Mouse (Mus musculus) lung, postnatal 4 days (tissue): ENCODE measurements at regions not wholly inside any gene's neighbourhood (a gene's known extent, or its start where the extent isn't known, plus 50 kb on each side); places are given as distances from the start of the nearest gene placed in this dataset.

ENCODE experiments used
- DNase-seq, 2 experiments: peaks; one replicate each; pipeline ENCODE4 v3.0.0; 2021

DNA sequence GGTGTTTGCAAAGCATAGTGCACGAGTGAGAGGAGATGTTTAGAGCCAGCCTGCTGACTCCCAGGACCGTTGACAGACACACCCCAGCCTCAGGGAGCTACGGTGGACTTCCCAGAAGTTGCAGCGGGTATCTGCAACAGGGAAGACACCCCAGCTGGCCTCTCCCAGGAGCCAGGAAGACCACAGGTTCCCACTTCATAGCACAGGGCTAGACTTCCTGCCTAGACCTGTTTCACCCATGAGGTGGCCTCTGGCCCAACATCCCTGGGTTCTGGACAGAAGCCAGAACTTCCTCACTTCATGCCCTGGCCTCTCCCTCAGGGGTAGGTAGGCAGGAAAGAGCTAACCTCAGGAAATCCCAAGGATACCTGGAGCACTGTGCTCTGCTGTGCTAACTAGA is 66.7 kb upstream of the Hand1 start:
- peak in 1 of 2 experiments; percentile 13 for DNase-seq

DNA sequence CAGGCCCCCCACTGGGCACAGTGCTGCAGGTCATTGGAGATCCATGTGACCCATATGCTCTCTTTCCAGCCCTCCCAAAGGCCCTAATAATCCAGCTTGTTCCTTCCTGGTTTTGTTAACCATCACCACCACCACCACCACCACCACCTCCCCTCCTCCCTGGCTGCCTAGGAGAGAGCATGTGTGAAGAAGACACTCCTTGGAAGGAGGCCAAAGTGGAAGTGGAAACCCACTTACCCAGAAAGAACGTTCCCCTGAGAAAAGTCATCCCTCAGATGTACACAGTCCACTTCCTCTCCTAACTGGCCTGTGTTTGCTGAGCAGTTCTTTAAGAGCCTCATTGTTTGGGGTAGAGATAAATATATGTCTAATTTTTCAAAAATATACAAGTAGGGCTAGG is 62.9 kb upstream of the Hand1 start:
- no peak for DNase-seq

DNA sequence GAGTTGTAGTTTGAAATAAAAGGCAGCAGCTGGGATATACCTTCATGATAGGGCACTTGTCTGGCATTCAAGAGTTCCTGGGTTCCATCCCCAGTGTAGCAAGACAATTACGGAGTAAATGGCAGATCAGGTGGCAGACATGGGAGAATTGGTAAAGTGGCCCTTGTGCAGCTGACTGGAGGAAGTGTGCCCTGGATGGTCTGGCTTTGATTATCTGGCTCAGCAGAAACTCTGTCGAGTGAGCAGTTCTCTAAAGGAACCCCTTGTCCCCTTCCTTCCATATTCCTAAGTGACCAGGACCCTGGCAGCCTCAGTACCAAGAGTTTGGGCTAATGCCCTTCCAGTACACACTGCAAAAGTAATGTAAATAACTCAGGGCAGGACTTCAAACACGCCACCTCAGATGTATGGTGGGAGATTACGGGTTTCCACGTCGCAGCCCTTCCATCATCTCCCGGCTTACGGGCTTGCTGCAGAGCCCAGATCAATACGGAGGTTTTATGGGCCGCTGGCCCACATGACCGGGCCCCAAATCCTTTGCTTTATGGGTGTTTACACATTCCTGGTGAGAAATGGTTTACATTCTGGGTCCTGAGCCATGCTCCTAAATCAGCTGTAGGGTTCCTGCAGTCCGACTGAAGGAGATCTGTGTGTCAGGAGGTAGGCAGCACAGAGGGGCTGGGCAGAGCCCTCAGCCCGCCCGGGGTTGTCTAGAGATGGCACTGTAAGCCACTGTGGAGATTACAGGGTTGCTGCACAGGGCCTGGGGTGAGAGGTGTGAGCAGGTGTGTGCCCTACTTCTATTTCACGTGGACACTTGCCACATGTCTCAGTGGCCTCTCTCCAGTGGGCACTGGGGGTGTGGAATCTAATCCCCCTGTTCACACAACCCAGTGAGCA is 50.4 kb upstream of the Hand1 start:
- DNase-seq = peak in 1 of 2 experiments; percentile 13
